Mouse (Mus musculus): Measurements from ENCODE around the gene Ocel1. TPM values are rescaled to one million over a fixed set of nuclear protein-coding genes. Genes with fewer than 3 reads are reported as not detected.

The Ocel1 gene
- total and polyA plus RNA-seq, 3 experiments = 4.8 to 7.4 (median 7.1) TPM

DNA sequence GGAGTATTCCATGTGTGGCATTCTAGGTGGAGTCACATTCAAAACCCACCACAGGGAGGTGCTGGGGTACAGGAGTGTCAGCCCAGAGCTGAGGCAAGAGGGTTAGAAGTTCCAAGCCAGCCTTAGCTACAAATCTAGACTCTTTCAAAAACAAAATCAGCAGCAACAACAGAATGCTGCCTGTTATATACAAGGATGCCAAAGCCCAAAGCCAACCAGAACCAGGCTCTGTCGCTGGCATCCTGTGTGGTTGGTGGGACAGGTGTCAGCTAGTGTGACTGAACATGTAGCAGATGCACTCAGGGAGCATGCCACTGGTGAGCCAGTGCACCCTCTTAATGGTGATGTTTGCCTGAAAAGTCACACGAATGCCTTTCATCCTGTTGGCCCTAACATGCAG, 29.7 kb downstream of the Ocel1 start:
- no peaks in the 10 kb centered on the region for H3K9me3 ChIP-seq (replicated peaks; ENCODE audit: low read length)
- no peaks in the 10 kb centered on the region for H3K27me3 ChIP-seq (replicated peaks)
- TF ChIP-seq CHD1 (IDR thresholded peaks at IDR 0.05; ENCODE audit: low read depth, low read length) (no peak), MXI1 (IDR thresholded peaks at IDR 0.05; ENCODE audit: low read depth, low read length) (no peak), BHLHE40 (IDR thresholded peaks at IDR 0.05; ENCODE audit: low read depth, low read length) (no peak), UBTF (IDR thresholded peaks at IDR 0.05; ENCODE audit: low read depth, low read length) (no peak), MAFK (IDR thresholded peaks at IDR 0.05; ENCODE audit: insufficient replicate concordance, low read length) (no peak), MAX (IDR thresholded peaks at IDR 0.05; ENCODE audit: low read length) (no peak), ZKSCAN1 (IDR thresholded peaks at IDR 0.05; ENCODE audit: borderline replicate concordance, low read depth, low read length) (no peak), POLR2AphosphoS2 (IDR thresholded peaks at IDR 0.05; ENCODE audit: low read depth, low read length) (no peak), CTCF (conservative IDR thresholded peaks at IDR 0.05 in 1 of 2, IDR thresholded peaks at IDR 0.05 in 1 of 2; ENCODE audit: low read depth in 2 of 2, low read length in 2 of 2) (no peak), HCFC1 (IDR thresholded peaks at IDR 0.05; ENCODE audit: low read depth, low read length) (no peak), POLR2A (IDR thresholded peaks at IDR 0.05; ENCODE audit: low read depth, low read length) (no peak), TCF12 (IDR thresholded peaks at IDR 0.05; ENCODE audit: low read depth, low read length) (no peak), USF1 (IDR thresholded peaks at IDR 0.05; ENCODE audit: low read depth, low read length) (no peak), E2F4 (IDR thresholded peaks at IDR 0.05; ENCODE audit: insufficient replicate concordance, low read depth, low read length) (no peak), USF2 (conservative IDR thresholded peaks at IDR 0.05; ENCODE audit: low read depth, low read length) (no peak), RAD21 (IDR thresholded peaks at IDR 0.05; ENCODE audit: low read depth, low read length) (no peak), MYC (IDR thresholded peaks at IDR 0.05; ENCODE audit: low read depth, low read length) (no peak)
- no peak for DNase-seq (ENCODE audit: extremely low read depth)
- H3K4me1 ChIP-seq (ENCODE audit: control insufficient read depth in 1 of 2, insufficient read depth in 2 of 2) = peaks cover 12 to 36% of the 10 kb centered on the region in 2 experiments
- no peak overlapping the region for H3K9ac ChIP-seq (ENCODE audit: insufficient read depth, low read depth)
- no peak overlapping the region for H3K4me2 ChIP-seq (ENCODE audit: insufficient read depth, low read depth, poor library complexity, severe bottlenecking)
- peaks cover 31 to 57% of the 10 kb centered on the region in 2 experiments for H3K36me3 ChIP-seq (replicated peaks in 1 of 2; ENCODE audit: control insufficient read depth in 1 of 2, insufficient read depth in 1 of 2, low read length in 1 of 2)
- no peak overlapping the region for H3K27ac ChIP-seq (ENCODE audit: insufficient read depth, low read depth)
- dilution Hi-C loops (cut with MboI; ENCODE audit: extremely low pct_ligation_motif_present, extremely low pct_unique_long_range_greater_than_20kb, low sequenced_read_pairs) = no loop called here
- in situ Hi-C loops (cut with MboI; ENCODE audit: low pct_ligation_motif_present, low pct_unique_long_range_greater_than_20kb, low sequenced_read_pairs) = no loop called here
- H3K79me2 ChIP-seq (replicated peaks; ENCODE audit: control insufficient read depth, extremely low read depth, insufficient read depth, poor library complexity, severe bottlenecking) = peaks cover 9% of the 10 kb centered on the region; the same call in 1 of the 2 replicates
- no peak overlapping the region for H3K4me3 ChIP-seq (replicated peaks in 1 of 3; ENCODE audit: low read depth in 2 of 3, low read length in 2 of 3, poor library complexity in 1 of 3)

DNA sequence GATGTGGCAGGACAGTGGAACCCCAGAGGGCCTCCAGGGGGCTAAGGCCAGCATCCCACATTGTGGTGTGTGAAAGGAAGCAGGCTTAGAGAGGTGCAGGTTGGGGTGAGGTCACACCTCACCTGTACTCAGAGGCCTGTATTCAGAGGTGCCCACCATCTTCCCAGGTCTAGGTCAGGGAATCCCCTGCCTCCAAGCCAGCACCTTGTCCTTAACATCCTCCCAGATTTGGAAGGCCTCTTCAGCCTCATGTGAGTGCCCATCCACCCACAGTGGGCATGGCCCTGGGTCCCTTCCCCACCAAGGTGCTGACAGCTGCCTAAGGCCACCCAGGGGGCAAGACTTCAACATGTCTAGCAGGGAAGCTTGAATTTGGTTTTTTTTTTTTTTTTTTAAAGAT, 30.4 kb downstream of the Ocel1 start:
- peaks cover 31 to 57% of the 10 kb centered on the region in 2 experiments for H3K36me3 ChIP-seq (replicated peaks in 1 of 2; ENCODE audit: control insufficient read depth in 1 of 2, insufficient read depth in 1 of 2, low read length in 1 of 2)
- H3K27ac ChIP-seq (ENCODE audit: insufficient read depth, low read depth) = no peak overlapping the region
- H3K9ac ChIP-seq (ENCODE audit: insufficient read depth, low read depth) = no peak overlapping the region
- no peak for DNase-seq (ENCODE audit: extremely low read depth)
- H3K4me1 ChIP-seq (ENCODE audit: control insufficient read depth in 1 of 2, insufficient read depth in 2 of 2) = peaks cover 12 to 31% of the 10 kb centered on the region in 2 experiments
- H3K4me2 ChIP-seq (ENCODE audit: insufficient read depth, low read depth, poor library complexity, severe bottlenecking) = no peak overlapping the region
- H3K27me3 ChIP-seq (replicated peaks) = no peaks in the 10 kb centered on the region
- no peak overlapping the region for H3K4me3 ChIP-seq (replicated peaks in 1 of 3; ENCODE audit: low read depth in 2 of 3, low read length in 2 of 3, poor library complexity in 1 of 3)
- no peaks in the 10 kb centered on the region for H3K9me3 ChIP-seq (replicated peaks; ENCODE audit: low read length)
- dilution Hi-C loops (cut with MboI; ENCODE audit: extremely low pct_ligation_motif_present, extremely low pct_unique_long_range_greater_than_20kb, low sequenced_read_pairs) (no loop called here), in situ Hi-C loops (cut with MboI; ENCODE audit: low pct_ligation_motif_present, low pct_unique_long_range_greater_than_20kb, low sequenced_read_pairs) (no loop called here)
- TF ChIP-seq UBTF (IDR thresholded peaks at IDR 0.05; ENCODE audit: low read depth, low read length) (no peak), JUND (conservative IDR thresholded peaks at IDR 0.05; ENCODE audit: low read depth, low read length) (no peak), E2F4 (IDR thresholded peaks at IDR 0.05; ENCODE audit: insufficient replicate concordance, low read depth, low read length) (no peak), ZMIZ1 (IDR thresholded peaks at IDR 0.05; ENCODE audit: low read depth, low read length) (no peak), SIN3A (IDR thresholded peaks at IDR 0.05; ENCODE audit: low read length) (no peak), HCFC1 (IDR thresholded peaks at IDR 0.05; ENCODE audit: low read depth, low read length) (no peak), BHLHE40 (IDR thresholded peaks at IDR 0.05; ENCODE audit: low read depth, low read length) (no peak), NELFE (IDR thresholded peaks at IDR 0.05; ENCODE audit: low read depth, low read length) (no peak), PAX5 (IDR thresholded peaks at IDR 0.05; ENCODE audit: low read length) (no peak), RAD21 (IDR thresholded peaks at IDR 0.05; ENCODE audit: low read depth, low read length) (no peak), EP300 (IDR thresholded peaks at IDR 0.05; ENCODE audit: low read length) (no peak), CHD2 (IDR thresholded peaks at IDR 0.05; ENCODE audit: low read length) (no peak), NRF1 (IDR thresholded peaks at IDR 0.05; ENCODE audit: low read depth, low read length) (no peak), MAX (IDR thresholded peaks at IDR 0.05; ENCODE audit: low read length) (no peak), TCF12 (IDR thresholded peaks at IDR 0.05; ENCODE audit: low read depth, low read length) (no peak), TBP (conservative IDR thresholded peaks at IDR 0.05; ENCODE audit: low read depth, low read length) (no peak), ETS1 (conservative IDR thresholded peaks at IDR 0.05; ENCODE audit: low read depth, low read length) (no peak), SMC3 (IDR thresholded peaks at IDR 0.05; ENCODE audit: low read depth, low read length) (no peak), USF2 (conservative IDR thresholded peaks at IDR 0.05; ENCODE audit: low read depth, low read length) (no peak)
- peaks cover 9% of the 10 kb centered on the region; the same call in 1 of the 2 replicates for H3K79me2 ChIP-seq (replicated peaks; ENCODE audit: control insufficient read depth, extremely low read depth, insufficient read depth, poor library complexity, severe bottlenecking)
